Mouse (Mus musculus) NIH3T3 (cell line): ENCODE measurements around the gene Dusp15.

Source experiments
- DNase-seq: peaks from one replicate; pipeline ENCODE4 v3.0.0-alpha.2; 2012; ENCODE audit warnings: low read depth

Gene Dusp15

GRCm38 (mm10) chr2:152951065-152951849 lies at the start of gene Dusp15:
Gene Dusp15, minus strand, starts transcription at chr2:152951698.
- DNase-seq, result peak; percentile 39

- no peak for DNase-seq
Measured at GRCm38 (mm10) chr2:152997046-152997445, 45.5 kb upstream of the Dusp15 start.

GRCm38 (mm10) chr2:152991529-152991928 lies 40.0 kb upstream of the Dusp15 start:
- DNase-seq, result no peak

GRCm38 (mm10) chr2:152985582-152985981 lies 34.1 kb upstream of the Dusp15 start:
- no peak for DNase-seq

GRCm38 (mm10) chr2:152976991-152977390 lies 25.5 kb upstream of the Dusp15 start:
- DNase-seq, result no peak

GRCm38 (mm10) chr2:152965555-152965954 lies 14.1 kb upstream of the Dusp15 start:
- DNase-seq, result no peak

- peak; percentile 69 for DNase-seq
Measured at GRCm38 (mm10) chr2:152962091-152962793, 10.7 kb upstream of the Dusp15 start, which contains the start of gene Ttll9. Gene Ttll9, plus strand, starts transcription at chr2:152962485.

GRCm38 (mm10) chr2:152958116-152958515 lies 6.6 kb upstream of the Dusp15 start:
- DNase-seq, result no peak

GRCm38 (mm10) chr2:152951850-152952720 lies 587 bp upstream of the Dusp15 start:
- DNase-seq, result no peak

GRCm38 (mm10) chr2:152950358-152951064 lies 987 bp downstream of the Dusp15 start:
- no peak for DNase-seq

- DNase-seq, result no peak
Measured at GRCm38 (mm10) chr2:152948438-152949020, 3.0 kb downstream of the Dusp15 start.

- DNase-seq, result peak; percentile 18
Measured at GRCm38 (mm10) chr2:152947098-152947497, 4.4 kb downstream of the Dusp15 start.

- DNase-seq, result no peak
Measured at GRCm38 (mm10) chr2:152944013-152944412, 7.5 kb downstream of the Dusp15 start.

- DNase-seq, result no peak
Measured at GRCm38 (mm10) chr2:152943568-152943967, 7.9 kb downstream of the Dusp15 start.

- DNase-seq, result no peak
Measured at GRCm38 (mm10) chr2:152942898-152943515, 8.5 kb downstream of the Dusp15 start.

- no peak for DNase-seq
Measured at GRCm38 (mm10) chr2:152941776-152942175, 9.7 kb downstream of the Dusp15 start.

- DNase-seq, result no peak
Measured at GRCm38 (mm10) chr2:152941106-152941505, 10.4 kb downstream of the Dusp15 start.

GRCm38 (mm10) chr2:152939846-152940245 lies 11.7 kb downstream of the Dusp15 start:
- peak; percentile 67 for DNase-seq

- peak; percentile 93 for DNase-seq
Measured at GRCm38 (mm10) chr2:152933614-152934013, 17.9 kb downstream of the Dusp15 start.

GRCm38 (mm10) chr2:152933048-152933447 lies 18.4 kb downstream of the Dusp15 start, which contains the start of gene Foxs1:
Gene Foxs1, minus strand, starts transcription at chr2:152933208.
- peak; percentile 74 for DNase-seq
